Mouse (Mus musculus) liver, embryonic 14.5 days (tissue): ENCODE data around the gene Usp53.

Experiments used
- CTCF ChIP-seq: IDR thresholded peaks from 2 replicates; pipeline ENCODE4 v1.5.1; 2016; ENCODE audit warnings: antibody characterized with exemption, low read depth, control low read depth
- EP300 ChIP-seq: IDR thresholded peaks from 2 replicates; pipeline ENCODE4 v1.6.1; 2016; ENCODE audit warnings: antibody characterized with exemption, low read depth

- TF ChIP-seq CTCF = no peak
- TF ChIP-seq EP300 = no peak
Measured at GRCm38 (mm10) chr3:123013476-123013875, 29.2 kb upstream of the Usp53 start.
